Mouse (Mus musculus): Measurements from ENCODE around the gene Syt10.
"Not testable (repeated sequence)": the region's sequence is repeated elsewhere in the genome, so short reads cannot be mapped to it uniquely, and the experiment has no call there.

Syt10 gene

GRCm38 (mm10) chr15:89841364-89842017, at the start of gene Syt10:
Gene Syt10, minus strand, starts transcription at chr15:89841860.
- DNase-seq = no peak

GRCm38 (mm10) chr15:89883799-89884198, 42.1 kb upstream of the Syt10 start:
- no peak for DNase-seq

GRCm38 (mm10) chr15:89878981-89879380, 37.3 kb upstream of the Syt10 start:
- no peak for DNase-seq

GRCm38 (mm10) chr15:89816098-89816497, 25.6 kb downstream of the Syt10 start:
- no peak for DNase-seq

- no peak for DNase-seq
Measured at GRCm38 (mm10) chr15:89804478-89804877, 37.2 kb downstream of the Syt10 start.

- no peak for DNase-seq
Measured at GRCm38 (mm10) chr15:89779928-89780327, 61.7 kb downstream of the Syt10 start.

GRCm38 (mm10) chr15:89766016-89766415, 75.6 kb downstream of the Syt10 start:
- DNase-seq = not testable (repeated sequence)

- no peak for DNase-seq
Measured at GRCm38 (mm10) chr15:89733611-89734010, 108.0 kb downstream of the Syt10 start.
